Mouse (Mus musculus) MEL (cell line): ENCODE measurements around the gene Aqr. TPM values are rescaled to one million over a fixed set of nuclear protein-coding genes. Genes with fewer than 3 reads are reported as not detected.

ENCODE experiments used
- DNase-seq: peaks from one replicate; pipeline ENCODE4 v3.0.0; 2011; ENCODE audit warnings: low read depth, low spot score
- H3K27ac ChIP-seq: 2 replicates; pipeline ENCODE4 v1.5.1; 2012; ENCODE audit warnings: low read depth, mild to moderate bottlenecking, control low read depth, low read length, moderate library complexity; ENCODE audit not compliant: control insufficient read depth
- H3K27me3 ChIP-seq, 2 experiments: fragments of 150-350 bp in 1 of 2; sonication (generic) in 1 of 2; 2 replicates each; pipeline ENCODE4 v1.6.1; 2012; ENCODE audit warnings: low read length in 2 of 2, mild to moderate bottlenecking in 2 of 2, improper control_type of control experiment in 1 of 2, moderate library complexity in 1 of 2; ENCODE audit not compliant: insufficient read depth in 2 of 2, control insufficient read depth in 1 of 2
- H3K36me3 ChIP-seq, 2 experiments: 2 replicates each; pipeline ENCODE4 v1.6.1; 2012 to 2014; ENCODE audit warnings: low read length in 2 of 2, improper control_type of control experiment in 1 of 2, inconsistent platforms in 1 of 2, mild to moderate bottlenecking in 1 of 2; ENCODE audit not compliant: insufficient read depth in 2 of 2, control insufficient read depth in 1 of 2
- H3K4me1 ChIP-seq, 2 experiments: fragments of 150-350 bp in 1 of 2; sonication (generic) in 1 of 2; 2 replicates each; pipeline ENCODE4 v1.6.1; 2012; ENCODE audit warnings: low read length in 2 of 2, improper control_type of control experiment in 1 of 2, mild to moderate bottlenecking in 1 of 2; ENCODE audit not compliant: insufficient read depth in 2 of 2, control insufficient read depth in 1 of 2
- H3K4me3 ChIP-seq, 2 experiments: fragments of 150-350 bp in 1 of 2; sonication (generic) in 1 of 2; 2 replicates each; pipeline ENCODE4 v1.5.1; 2012; ENCODE audit warnings: low read depth in 2 of 2, low read length in 2 of 2, mild to moderate bottlenecking in 2 of 2, moderate library complexity in 2 of 2, control low read depth in 1 of 2, improper control_type of control experiment in 1 of 2; ENCODE audit not compliant: control insufficient read depth in 1 of 2, insufficient read depth in 1 of 2
- H3K79me2 ChIP-seq: 2 replicates; pipeline ENCODE4 v1.6.1; 2012; ENCODE audit warnings: mild to moderate bottlenecking, low read length, moderate library complexity; ENCODE audit not compliant: control insufficient read depth, poor library complexity, insufficient read depth
- H3K9ac ChIP-seq: 2 replicates; pipeline ENCODE4 v1.6.1; 2012; ENCODE audit warnings: low read depth, mild to moderate bottlenecking, control low read depth, low read length, moderate library complexity; ENCODE audit not compliant: control insufficient read depth, poor library complexity, severe bottlenecking
- H3K9me3 ChIP-seq: fragments of 150-350 bp; sonication (generic); replicated peaks from 2 replicates; pipeline ENCODE4 v1.6.1; 2012; ENCODE audit warnings: mild to moderate bottlenecking, low read length, improper control_type of control experiment, moderate library complexity; ENCODE audit not compliant: insufficient read depth
- ELF1 ChIP-seq: IDR thresholded peaks from 2 replicates; pipeline ENCODE4 v1.6.1; 2014; ENCODE audit warnings: low read depth, mild to moderate bottlenecking, inconsistent platforms, low read length, improper control_type of control experiment, moderate library complexity
- EP300 ChIP-seq, 2 experiments: IDR thresholded peaks; 2 replicates each; pipeline ENCODE4 v1.6.1; 2011; ENCODE audit warnings: improper control_type of control experiment in 2 of 2, low read length in 2 of 2, low read depth in 1 of 2, mild to moderate bottlenecking in 1 of 2
- ETS1 ChIP-seq: IDR thresholded peaks from 2 replicates; pipeline ENCODE4 v1.6.1; 2012; ENCODE audit warnings: low read depth, mild to moderate bottlenecking, inconsistent platforms, low read length, improper control_type of control experiment, moderate library complexity
- GATA1 ChIP-seq: IDR thresholded peaks from 2 replicates; pipeline ENCODE4 v1.6.1; 2011; ENCODE audit warnings: low read depth, low read length, improper control_type of control experiment
- HCFC1 ChIP-seq: IDR thresholded peaks from 2 replicates; pipeline ENCODE4 v1.6.1; 2012; ENCODE audit warnings: low read depth, mild to moderate bottlenecking, inconsistent platforms, low read length, improper control_type of control experiment, moderate library complexity
- JUND ChIP-seq: IDR thresholded peaks from 2 replicates; pipeline ENCODE4 v1.6.1; 2011; ENCODE audit warnings: low read depth, mild to moderate bottlenecking, improper control_type of control experiment, low read length
- MAX ChIP-seq: IDR thresholded peaks from 2 replicates; pipeline ENCODE4 v1.6.1; 2011; ENCODE audit warnings: low read length, improper control_type of control experiment
- MEF2A ChIP-seq: IDR thresholded peaks from 2 replicates; pipeline ENCODE4 v1.6.1; 2014; ENCODE audit warnings: low read depth, mild to moderate bottlenecking, inconsistent platforms, low read length, improper control_type of control experiment; ENCODE audit not compliant: poor library complexity, insufficient replicate concordance, severe bottlenecking; ENCODE audit errors: extremely low read depth
- MXI1 ChIP-seq: IDR thresholded peaks from 2 replicates; pipeline ENCODE4 v1.6.1; 2011; ENCODE audit warnings: mild to moderate bottlenecking, low read depth, low read length, improper control_type of control experiment
- MYB ChIP-seq: IDR thresholded peaks from 2 replicates; pipeline ENCODE4 v1.6.1; 2011; ENCODE audit warnings: mild to moderate bottlenecking, low read depth, low read length, improper control_type of control experiment
- NRF1 ChIP-seq: IDR thresholded peaks from 2 replicates; pipeline ENCODE4 v1.6.1; 2014; ENCODE audit warnings: low read depth, mild to moderate bottlenecking, inconsistent platforms, low read length, improper control_type of control experiment, moderate library complexity; ENCODE audit not compliant: poor library complexity, insufficient read depth, severe bottlenecking
- POLR2AphosphoS2 ChIP-seq: IDR thresholded peaks from 2 replicates; pipeline ENCODE4 v1.6.1; 2011; ENCODE audit warnings: low read length, improper control_type of control experiment
- POLR2AphosphoS5 ChIP-seq: IDR thresholded peaks from 2 replicates; pipeline ENCODE4 v1.6.1; 2012; ENCODE audit warnings: low read depth, borderline replicate concordance, mild to moderate bottlenecking, inconsistent platforms, low read length, moderate library complexity, mixed read lengths
- RAD21 ChIP-seq: IDR thresholded peaks from 2 replicates; pipeline ENCODE4 v1.6.1; 2011; ENCODE audit warnings: mild to moderate bottlenecking, low read depth, low read length, improper control_type of control experiment
- RCOR1 ChIP-seq: IDR thresholded peaks from 2 replicates; pipeline ENCODE4 v1.6.1; 2012; ENCODE audit warnings: low read depth, mild to moderate bottlenecking, inconsistent platforms, low read length, improper control_type of control experiment
- SIN3A ChIP-seq: IDR thresholded peaks from 2 replicates; pipeline ENCODE4 v1.6.1; 2012; ENCODE audit warnings: low read length, improper control_type of control experiment, inconsistent platforms
- SMC3 ChIP-seq: IDR thresholded peaks from 2 replicates; pipeline ENCODE4 v1.6.1; 2011; ENCODE audit warnings: low read depth, low read length, improper control_type of control experiment
- TAL1 ChIP-seq: IDR thresholded peaks from 2 replicates; pipeline ENCODE4 v1.6.1; 2012; ENCODE audit warnings: mild to moderate bottlenecking, inconsistent platforms, low read length, moderate library complexity, mixed read lengths
- TCF12 ChIP-seq: IDR thresholded peaks from 2 replicates; pipeline ENCODE4 v1.6.1; 2014; ENCODE audit warnings: low read depth, mild to moderate bottlenecking, inconsistent platforms, low read length, improper control_type of control experiment, moderate library complexity
- UBTF ChIP-seq: IDR thresholded peaks from 2 replicates; pipeline ENCODE4 v1.6.1; 2012; ENCODE audit warnings: low read depth, mild to moderate bottlenecking, inconsistent platforms, low read length, improper control_type of control experiment, moderate library complexity, borderline replicate concordance; ENCODE audit not compliant: insufficient read depth
- polyA plus RNA-seq, 2 experiments: library from polyadenylated mRNA; stranded (reverse) in 1 of 2; unstranded in 1 of 2; fragments of >175 nt in 1 of 2; fragments of >200 nt in 1 of 2; gene quantifications; 2 replicates each; pipeline versions ENCODE4 v1.2.1 to v1.2.4; 2012; ENCODE audit warnings: low replicate concordance in 2 of 2, low read depth in 1 of 2; ENCODE audit not compliant: insufficient read length in 2 of 2, insufficient read depth in 1 of 2, missing spikeins in 1 of 2
- total RNA-seq: library from RNA; depleted of rRNA; stranded (reverse); fragments of 300-350 nt; gene quantifications from 2 replicates; pipeline ENCODE4 v1.2.3, GENCODE M21; 2012

The Aqr gene
- total and polyA plus RNA-seq, 3 experiments = 45.9 to 143 (median 69.1) TPM

- Histone ChIP-seq H3K27ac (no peak overlapping the region), H3K4me3 (no peak overlapping the region), H3K9ac (no peak overlapping the region), H3K4me1 (peaks cover 9 to 17% of the 10 kb centered on the region in 2 experiments), H3K79me2 (no peaks in the 10 kb centered on the region), H3K27me3 (no peaks in the 10 kb centered on the region), H3K9me3 (no peaks in the 10 kb centered on the region), H3K36me3 (peaks cover 3 to 25% of the 10 kb centered on the region in 2 experiments)
- DNase-seq = peak; percentile 58
- TF ChIP-seq ELF1 (peak; percentile 55; the same call in 1 of the 2 replicates), RAD21 (no peak), NRF1 (no peak), EP300 (IDR thresholded peaks at IDR 0.05; ENCODE audit: low read depth in 1 of 2, low read length in 2 of 2) (peak; percentile 65 to 86), MYB (no peak), GATA1 (peak; percentile 91), TAL1 (no peak), ETS1 (peak; percentile 58), TCF12 (peak; percentile 43; the same call in 1 of the 2 replicates), SIN3A (peak; percentile 15; the same call in 1 of the 2 replicates), RCOR1 (peak; percentile 87), MEF2A (peak; percentile 89)
These were observed 90.3 kb downstream of the Aqr start for GRCm38 (mm10) chr2:114096570-114096969.

GRCm38 (mm10) chr2:114095348-114095747, 91.5 kb downstream of the Aqr start:
- peaks cover 9 to 17% of the 10 kb centered on the region in 2 experiments for H3K4me1 ChIP-seq
- peaks cover 0 to 25% of the 10 kb centered on the region in 2 experiments; a peak in 3 of 4 replicates for H3K36me3 ChIP-seq
- H3K4me3 ChIP-seq = no peak overlapping the region
- TF ChIP-seq JUND = no peak
- no peak for TF ChIP-seq ETS1
- no peak for TF ChIP-seq UBTF
- TF ChIP-seq MAX = no peak
- TF ChIP-seq MXI1 = no peak
- TF ChIP-seq HCFC1 = no peak
- TF ChIP-seq SMC3 = no peak
- TF ChIP-seq POLR2AphosphoS2 = no peak
- TF ChIP-seq ELF1 = no peak
- TF ChIP-seq POLR2AphosphoS5 = no peak
- H3K9me3 ChIP-seq = no peaks in the 10 kb centered on the region
- H3K27ac ChIP-seq = no peak overlapping the region
- DNase-seq = no peak
- H3K27me3 ChIP-seq = no peaks in the 10 kb centered on the region
- no peaks in the 10 kb centered on the region for H3K79me2 ChIP-seq
- H3K9ac ChIP-seq = no peak overlapping the region
